In genomic region chr9:45417245-45417644, GRCm38 (mm10) we compare ENCODE assay signal across 8 mouse cellular contexts. TPM values are rescaled to one million over a fixed set of nuclear protein-coding genes. Genes with fewer than 3 reads are reported as not detected.
DNase-seq lines count a peak whose midpoint lies in the region; ATAC-seq and TF ChIP-seq lines count a peak whose summit lies in the region.

No protein-coding gene starts in this region.

- H3K4me2 ChIP-seq in lung, embryonic 14.5 days: peak overlapping the region; percentile 24; the same call in 1 of the 2 replicates

- H3K27ac ChIP-seq in bone marrow, adult 2 months (ENCODE audit: control insufficient read depth, insufficient read depth, low read depth, low read length, poor library complexity): no peak overlapping the region
- no peak overlapping the region for H3K27ac ChIP-seq in lung, embryonic 14.5 days (ENCODE audit: low read depth)

- H3K9me3 ChIP-seq in lung, embryonic 14.5 days (ENCODE audit: low read depth, low read length): no peaks in the 10 kb centered on the region

- DNase-seq in gastrocnemius, postnatal 14 days: peak; percentile 28
- no peak for DNase-seq in gastrocnemius, postnatal 25 days
- DNase-seq in CD4-positive, CD25-positive, alpha-beta regulatory T cell, adult 2 months (ENCODE audit: low read depth, low spot score): peak; percentile 88
- DNase-seq in kidney, adult 9 months: peak; percentile 76
- peak; percentile 71 for DNase-seq in lung, embryonic 14.5 days
- peak; percentile 18 to 57 for DNase-seq in spleen, postnatal 14 days (ENCODE audit: low spot score in 2 of 2)

- intact Hi-C loops in gastrocnemius, postnatal 14 days (cut with DNase I; ENCODE audit: low total_unique reads): loop anchor here (10.0 kb wide), 1 partner anchor 192 kb away; no protein-coding TSS in a partner anchor

- H3K9ac ChIP-seq in lung, embryonic 14.5 days: no peak overlapping the region

- H3K27me3 ChIP-seq in lung, embryonic 14.5 days (ENCODE audit: insufficient read depth, low read length): no peaks in the 10 kb centered on the region

- ATAC-seq in erythroblast, adult 5-6 weeks (replicated peaks; ENCODE audit: low FRiP score, poor library complexity, severe bottlenecking): 0 out of 2 replicates have a peak, but pooled peaks have one; percentile 47
- no peak for ATAC-seq in lung, embryonic 14.5 days (ENCODE audit: insufficient read depth)

- no peaks in the 10 kb centered on the region; the same call in 1 of the 2 replicates for H3K4me1 ChIP-seq in bone marrow, adult 2 months (ENCODE audit: control insufficient read depth, insufficient read depth, low read length)
- H3K4me1 ChIP-seq in lung, embryonic 14.5 days (ENCODE audit: insufficient read depth): no peaks in the 10 kb centered on the region

- H3K4me3 ChIP-seq in bone marrow, adult 2 months (replicated peaks; ENCODE audit: control insufficient read depth, low read depth, low read length): peak overlapping the region; percentile 54
- H3K4me3 ChIP-seq in lung, embryonic 14.5 days (ENCODE audit: low read depth, low read length): no peak overlapping the region

- no peaks in the 10 kb centered on the region for H3K36me3 ChIP-seq in lung, embryonic 14.5 days (ENCODE audit: insufficient read depth)

- TF ChIP-seq CTCF in bone marrow, adult 2 months (IDR thresholded peaks at IDR 0.05; ENCODE audit: control insufficient read depth, insufficient read depth, low read length): peak; percentile 66
- peak; percentile 86 for TF ChIP-seq CTCF in lung, embryonic 14.5 days (IDR thresholded peaks at IDR 0.05; ENCODE audit: low read depth)

- 4% methylated on average over 8 of the region's 8 CpGs for WGBS in bone marrow, adult 2 months
- WGBS in lung, embryonic 14.5 days: 23% methylated on average over 8 of the region's 8 CpGs

- no peak for TF ChIP-seq POLR2A in bone marrow, adult 2 months (IDR thresholded peaks at IDR 0.05; ENCODE audit: borderline replicate concordance, control insufficient read depth, low read depth, low read length)

RNA-seq across cellular contexts. Expression of gene Dscaml1, which starts 9.2 kb away (rescaled TPM):
- under 1 TPM in 1 of 2 experiments, not detected in 1; 0.21 TPM for total RNA-seq in gastrocnemius, postnatal 14 days (2021)
- not detected for total RNA-seq in gastrocnemius, postnatal 25 days (2021)
- not detected in 2 replicates for polyA plus RNA-seq in bone marrow, adult 2 months (2011; ENCODE audit: insufficient read depth, insufficient read length, low replicate concordance, missing spikeins)
- total RNA-seq in erythroblast, adult 5-6 weeks (2015; ENCODE audit: low replicate concordance): not detected in 2 replicates
- total RNA-seq in erythroblast, adult 5-6 weeks (2017; ENCODE audit: low replicate concordance): not detected in 2 replicates
- 0.05 and 0.20 TPM in 2 replicates for polyA plus RNA-seq in lung, embryonic 14.5 days (2014; fragmentation: Nextera tagmentation; extraction: Ambion mirVana)

RNA-seq across cellular contexts. Expression of gene Fxyd2, which starts 17.8 kb away (rescaled TPM):
- total RNA-seq in gastrocnemius, postnatal 14 days (2021): 1 to 10 TPM; 1.4 to 1.5 TPM
- total RNA-seq in gastrocnemius, postnatal 25 days (2021): 1 to 10 TPM; 1.4 to 2.0 TPM
- polyA plus RNA-seq in bone marrow, adult 2 months (2011; ENCODE audit: insufficient read depth, insufficient read length, low replicate concordance, missing spikeins): 10.6 TPM in 1 of 2 replicates, not detected in the other
- total RNA-seq in erythroblast, adult 5-6 weeks (2015; ENCODE audit: low replicate concordance): not detected in 2 replicates
- total RNA-seq in erythroblast, adult 5-6 weeks (2017; ENCODE audit: low replicate concordance): not detected in 2 replicates
- 1.2 and 1.5 TPM in 2 replicates for polyA plus RNA-seq in lung, embryonic 14.5 days (2014; fragmentation: Nextera tagmentation; extraction: Ambion mirVana)

RNA-seq across cellular contexts. Expression of gene Fxyd6, which starts 47.3 kb away (rescaled TPM):
- total RNA-seq in gastrocnemius, postnatal 14 days (2021): 10 to 100 TPM; 36.6 to 44.5 TPM
- total RNA-seq in gastrocnemius, postnatal 25 days (2021): 10 to 100 TPM; 27.5 to 31.2 TPM
- polyA plus RNA-seq in bone marrow, adult 2 months (2011; ENCODE audit: insufficient read depth, insufficient read length, low replicate concordance, missing spikeins): 0.85 TPM in 1 of 2 replicates, not detected in the other
- total RNA-seq in erythroblast, adult 5-6 weeks (2015; ENCODE audit: low replicate concordance): not detected in 2 replicates
- not detected in 2 replicates for total RNA-seq in erythroblast, adult 5-6 weeks (2017; ENCODE audit: low replicate concordance)
- 35.6 and 38.1 TPM in 2 replicates for polyA plus RNA-seq in lung, embryonic 14.5 days (2014; fragmentation: Nextera tagmentation; extraction: Ambion mirVana)

Comparison
In these comparisons a context has a peak if more than half of its experiments do, and no peak if none do; other contexts are left out.
1. RNA of gene Fxyd6, which starts 47.3 kb away (total RNA-seq): 36.6 to 44.5 TPM in gastrocnemius, postnatal 14 days and 27.5 to 31.2 TPM in gastrocnemius, postnatal 25 days; not detected in erythroblast, adult 5-6 weeks; every median in the first group is over 10 times any median in the second.